Mouse (Mus musculus) lung, adult 2 months (tissue): Measurements from ENCODE around the gene Foxd1. TPM values are rescaled to one million over a fixed set of nuclear protein-coding genes. Genes with fewer than 3 reads are reported as not detected.

Source experiments
- DNase-seq: peaks from one replicate; pipeline ENCODE4 v3.0.0; 2022
- H3K4me1 ChIP-seq: fragments of 200-500 bp; 2 replicates; pipeline ENCODE4 v1.6.1; 2011; ENCODE audit warnings: low read length; ENCODE audit not compliant: control insufficient read depth, insufficient read depth
- H3K4me3 ChIP-seq: fragments of 200-500 bp; replicated peaks from 2 replicates; pipeline ENCODE3; 2011; ENCODE audit warnings: low read depth, mild to moderate bottlenecking, control low read depth, low read length; ENCODE audit errors: extremely low read depth
- CTCF ChIP-seq: fragments of 200-500 bp; IDR thresholded peaks from 2 replicates; pipeline ENCODE4 v1.5.1; 2011; ENCODE audit warnings: mild to moderate bottlenecking, low read length, control low read depth; ENCODE audit not compliant: insufficient read depth
- POLR2A ChIP-seq: fragments of 200-500 bp; IDR thresholded peaks from 2 replicates; pipeline ENCODE4 v1.6.1; 2011; ENCODE audit warnings: low read depth, mild to moderate bottlenecking, control low read depth, low read length, borderline replicate concordance; ENCODE audit errors: extremely low read depth
- WGBS: fragments of 180-500 bp; shearing (Covaris S2); methylation state at CpG from one replicate; pipeline ENCODE4 v1.1.7; 2018; 5-methylcytosine and 5-hydroxymethylcytosine counted together
- polyA plus RNA-seq: library from polyadenylated mRNA; depleted of rRNA; stranded (reverse); fragments of >200 nt; gene quantifications from 2 replicates; pipeline ENCODE4 v1.2.3, GENCODE M21; 2012

The Foxd1 gene
- polyA plus RNA-seq, 1 experiment: 0.12 TPM

GRCm38 (mm10) chr13:98359337-98359736 lies 5.3 kb downstream of the Foxd1 start:
- no peak for DNase-seq
- 3% methylated on average over 7 of the region's 8 CpGs for WGBS
- H3K4me3 ChIP-seq: no peak overlapping the region
- peaks cover 2% of the 10 kb centered on the region; the same call in 1 of the 2 replicates for H3K4me1 ChIP-seq
- TF ChIP-seq POLR2A: no peak
- TF ChIP-seq CTCF: no peak

DNA sequence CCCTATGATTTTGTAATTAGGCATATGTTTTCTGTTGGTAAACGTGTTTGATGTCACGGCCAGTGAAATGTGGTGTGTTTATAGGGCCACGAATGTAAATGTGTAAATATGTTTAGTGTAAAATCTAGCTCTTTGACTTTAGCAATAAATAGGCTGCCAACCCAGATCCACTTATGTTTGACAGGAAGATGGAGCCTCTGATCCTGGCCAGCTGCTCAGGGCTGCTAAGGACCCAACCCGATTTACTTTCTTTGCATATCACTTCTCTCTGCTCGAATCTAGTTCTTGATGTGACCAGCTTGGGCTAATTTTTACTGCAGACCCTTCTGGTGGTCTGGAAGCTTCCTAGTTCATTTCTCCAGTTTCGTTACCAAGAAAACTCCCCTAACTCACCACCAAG lies 6.3 kb downstream of the Foxd1 start:
- no peak for DNase-seq
- 10% methylated on average over 6 of the region's 6 CpGs for WGBS

DNA sequence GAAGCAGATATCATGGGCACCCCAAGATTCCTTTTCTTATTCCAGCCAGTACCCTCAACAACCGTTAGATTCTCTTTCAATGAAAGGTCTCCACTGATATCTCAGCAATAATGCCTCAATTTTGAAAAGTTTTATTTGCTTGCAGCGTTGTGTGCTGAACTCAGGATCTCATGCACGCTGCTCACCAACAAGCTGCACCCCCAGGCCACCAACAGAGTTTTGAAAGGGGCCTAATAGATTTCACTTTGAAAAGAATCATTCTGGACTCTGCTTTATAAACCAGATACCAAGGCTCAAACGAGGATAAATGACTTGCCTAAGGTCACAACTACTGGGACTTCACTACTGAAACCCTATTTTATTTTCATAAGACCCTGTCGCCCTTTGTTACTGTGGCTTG lies 7.1 kb downstream of the Foxd1 start:
- no peak for DNase-seq
- no peak for TF ChIP-seq CTCF
- TF ChIP-seq POLR2A: no peak
- WGBS: 25% methylated on average over 5 of the region's 5 CpGs
- Histone ChIP-seq H3K4me3 (no peak overlapping the region), H3K4me1 (peaks cover 1% of the 10 kb centered on the region; the same call in 1 of the 2 replicates)

More for the DNA sequence above, 6.3 kb downstream of the Foxd1 start:
- no peak overlapping the region for H3K4me3 ChIP-seq
- TF ChIP-seq POLR2A: no peak
- no peak for TF ChIP-seq CTCF
- no peaks in the 10 kb centered on the region for H3K4me1 ChIP-seq

DNA sequence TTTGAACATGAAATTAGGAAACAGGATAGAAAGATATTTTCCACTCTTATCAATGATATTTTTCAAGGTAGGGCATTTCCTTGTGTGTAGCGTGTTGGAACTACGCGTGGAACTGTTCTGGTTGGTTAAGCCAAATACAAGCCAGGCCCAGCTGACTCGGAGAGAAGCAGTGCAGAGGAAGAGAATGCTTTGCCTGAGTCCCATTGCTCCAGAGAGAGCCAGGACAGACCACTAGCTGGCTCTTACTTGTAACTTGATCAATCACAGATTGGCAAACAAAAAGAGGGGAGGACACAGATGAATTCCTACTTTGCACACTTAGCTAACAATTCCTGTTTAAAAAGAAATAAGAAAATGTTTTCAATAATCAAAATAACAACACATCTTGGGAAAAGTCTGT lies 9.0 kb downstream of the Foxd1 start:
- TF ChIP-seq POLR2A: no peak
- no peak overlapping the region for H3K4me3 ChIP-seq
- H3K4me1 ChIP-seq: peaks cover 2% of the 10 kb centered on the region; the same call in 1 of the 2 replicates
- no peak for DNase-seq
- WGBS: 34% methylated on average over 4 of the region's 4 CpGs

- DNase-seq: no peak
- Histone ChIP-seq H3K4me3 (no peak overlapping the region), H3K4me1 (peaks cover 2% of the 10 kb centered on the region; the same call in 1 of the 2 replicates)
- no peak for TF ChIP-seq CTCF
- TF ChIP-seq POLR2A: no peak
- 12% methylated on average over 8 of the region's 8 CpGs for WGBS
Observed at GRCm38 (mm10) chr13:98365081-98365480, 11.0 kb downstream of the Foxd1 start.

DNA sequence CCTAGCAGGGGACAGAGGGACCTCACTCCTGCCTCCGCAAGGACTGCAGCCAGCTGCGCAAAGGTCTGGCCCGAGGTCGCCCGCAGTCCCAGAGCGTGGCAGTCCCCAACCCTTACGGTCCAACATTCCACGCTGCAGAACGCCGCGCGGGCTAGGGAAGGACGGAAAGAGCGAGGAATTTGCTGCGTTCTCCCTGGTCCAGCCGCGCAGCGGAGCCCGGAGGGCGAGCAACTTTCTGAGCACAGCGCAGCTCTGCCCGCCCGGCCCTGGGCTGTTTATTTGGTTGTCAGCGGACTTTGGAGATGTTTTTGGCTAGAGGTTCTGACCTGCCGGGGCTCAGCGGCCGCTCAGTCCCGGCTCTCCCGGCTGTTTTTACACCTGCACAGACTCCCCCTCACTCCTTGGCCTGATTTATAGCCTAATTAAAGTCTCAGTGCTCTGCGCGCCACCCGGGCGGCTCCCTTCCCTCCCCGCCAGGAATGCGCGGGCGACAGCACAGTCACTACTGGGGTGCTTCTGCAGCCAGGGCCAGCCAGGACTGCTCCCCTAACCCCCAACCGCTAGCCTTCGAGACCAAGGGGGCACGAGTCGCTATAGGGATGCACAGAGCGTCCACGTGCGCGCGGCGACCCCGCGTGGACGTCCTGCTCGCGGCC lies 11.9 kb downstream of the Foxd1 start:
- TF ChIP-seq CTCF (no peak), POLR2A (no peak)
- Histone ChIP-seq H3K4me1 (peaks cover 2% of the 10 kb centered on the region; the same call in 1 of the 2 replicates), H3K4me3 (no peak overlapping the region)
- no peak for DNase-seq
- 3% methylated on average over 52 of the region's 52 CpGs for WGBS

GRCm38 (mm10) chr13:98366469-98367275 lies 12.6 kb downstream of the Foxd1 start:
- TF ChIP-seq CTCF (no peak), POLR2A (no peak)
- peaks cover 2% of the 10 kb centered on the region; the same call in 1 of the 2 replicates for H3K4me1 ChIP-seq
- DNase-seq: no peak
- 6% methylated on average over 42 of the region's 43 CpGs for WGBS
- H3K4me3 ChIP-seq: no peak overlapping the region

DNA sequence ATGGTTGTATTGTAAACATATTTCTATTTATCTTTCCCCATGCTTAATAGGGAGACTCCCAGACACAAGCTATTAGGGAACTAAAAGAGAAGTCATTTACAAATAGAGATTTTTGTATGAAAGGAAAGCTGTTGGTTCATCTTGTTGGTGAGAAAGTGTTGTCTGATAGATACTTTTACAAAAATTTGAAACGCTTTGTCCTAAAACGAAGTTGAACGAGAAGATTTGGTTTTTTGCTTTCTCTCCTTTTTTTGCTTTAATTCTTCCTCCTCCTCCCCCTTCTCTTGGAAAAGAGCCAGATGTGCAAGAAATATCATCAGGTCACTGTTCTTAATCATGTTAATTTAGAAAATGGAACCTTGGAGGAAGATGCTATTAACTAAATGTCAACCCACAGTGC lies 13.6 kb downstream of the Foxd1 start:
- Histone ChIP-seq H3K4me1 (peaks cover 2% of the 10 kb centered on the region; the same call in 1 of the 2 replicates), H3K4me3 (no peak overlapping the region)
- 37% methylated on average over 3 of the region's 3 CpGs for WGBS
- no peak for TF ChIP-seq CTCF
- no peak for TF ChIP-seq POLR2A
- DNase-seq: no peak

DNA sequence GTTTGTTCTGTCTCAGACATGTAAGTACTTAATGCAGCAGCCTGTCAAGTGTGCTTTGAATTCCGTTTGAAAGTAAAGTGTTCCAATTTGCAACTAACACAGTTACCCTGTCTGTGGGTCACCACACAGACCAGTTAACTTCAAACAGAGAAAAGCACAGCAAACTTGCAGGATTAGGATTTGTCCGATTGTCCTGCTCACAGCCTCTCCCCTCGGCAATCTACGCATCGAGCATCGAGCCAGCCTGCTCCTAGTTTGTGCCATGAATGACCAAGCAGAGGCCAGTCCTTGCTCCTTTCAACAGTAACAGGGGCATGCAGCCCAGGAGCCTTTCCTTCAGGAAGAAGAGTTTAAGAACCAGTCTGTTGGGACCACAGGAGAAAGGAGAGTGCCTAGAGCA lies 15.0 kb downstream of the Foxd1 start:
- no peak for DNase-seq
- WGBS: 39% methylated on average over 6 of the region's 6 CpGs
- TF ChIP-seq POLR2A: no peak
- TF ChIP-seq CTCF: no peak
- Histone ChIP-seq H3K4me3 (no peak overlapping the region), H3K4me1 (peaks cover 2% of the 10 kb centered on the region; the same call in 1 of the 2 replicates)

- TF ChIP-seq POLR2A (no peak), CTCF (no peak)
- WGBS: 55% methylated on average over 8 of the region's 8 CpGs
- Histone ChIP-seq H3K4me1 (no peaks in the 10 kb centered on the region), H3K4me3 (no peak overlapping the region)
- DNase-seq: no peak
Observed at GRCm38 (mm10) chr13:98374560-98374959, 20.5 kb downstream of the Foxd1 start.

DNA sequence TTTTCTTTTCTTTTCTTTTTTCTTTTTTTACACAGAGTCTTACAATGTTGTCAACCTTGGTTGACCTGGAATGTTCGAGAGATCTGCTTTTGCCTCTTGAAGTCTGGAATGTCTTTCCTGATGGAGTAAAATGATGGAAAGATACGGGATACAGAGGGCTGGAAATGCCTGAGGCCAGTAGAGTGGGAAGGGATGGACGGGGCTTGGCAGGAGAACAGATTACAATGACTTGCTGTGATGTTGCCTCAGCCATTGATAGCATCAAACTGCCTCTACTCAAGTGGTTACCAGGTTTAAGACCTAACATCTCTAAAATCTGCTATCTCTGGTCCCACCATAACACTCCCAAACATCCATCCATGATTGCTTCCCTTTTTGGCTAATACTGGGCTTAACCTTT lies 20.9 kb downstream of the Foxd1 start:
- 50% methylated on average over 3 of the region's 3 CpGs for WGBS
- Histone ChIP-seq H3K4me1 (no peaks in the 10 kb centered on the region), H3K4me3 (no peak overlapping the region)
- TF ChIP-seq CTCF (no peak), POLR2A (no peak)
- no peak for DNase-seq
